Mouse (Mus musculus): ENCODE measurements around the gene Polr2b. TPM values are rescaled to one million over a fixed set of nuclear protein-coding genes. Genes with fewer than 3 reads are reported as not detected.

The Polr2b gene
- polyA plus RNA-seq, 1 experiment from 2014 or later = 65.1 TPM

DNA sequence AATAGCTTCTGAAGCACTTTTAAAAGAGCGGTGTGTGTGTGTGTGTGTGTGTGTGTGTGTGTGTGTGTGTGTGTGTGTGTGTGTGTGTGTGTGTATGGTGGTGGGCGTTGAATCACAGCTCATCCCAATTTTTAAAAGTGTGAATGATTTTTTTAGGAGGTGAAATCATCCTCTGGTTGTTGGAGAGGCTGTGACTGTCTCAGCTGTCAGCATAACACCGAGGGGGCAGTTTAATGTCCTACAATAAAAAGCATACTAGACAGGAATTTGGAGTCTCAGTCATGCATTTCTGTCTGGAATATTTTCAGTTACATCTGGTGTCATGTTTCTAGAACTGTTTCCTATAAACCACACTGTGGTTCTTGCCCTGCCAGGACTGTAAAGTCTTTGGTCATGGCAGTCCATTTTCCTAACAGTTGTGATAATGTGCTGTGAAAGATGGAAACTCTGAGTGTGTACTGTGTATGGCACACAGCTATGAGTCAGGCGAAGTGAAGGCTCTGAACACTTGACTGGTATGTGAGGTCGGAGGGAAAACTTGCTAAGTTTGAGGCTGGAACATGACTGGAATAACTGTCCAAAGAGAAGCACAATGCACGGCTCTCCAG, 8.5 kb upstream of the Polr2b start:
- no peaks in the 10 kb centered on the region for H3K27me3 ChIP-seq
- no peak for ATAC-seq (ENCODE audit: borderline replicate concordance, extremely low read depth, low FRiP score, low TSS enrichment)
- no peaks in the 10 kb centered on the region for H3K9me3 ChIP-seq
- H3K4me3 ChIP-seq = no peak overlapping the region
- WGBS = 84% methylated on average over 6 of the region's 6 CpGs
- H3K9ac ChIP-seq = no peak overlapping the region
- H3K4me1 ChIP-seq = no peaks in the 10 kb centered on the region
- peaks cover 47% of the 10 kb centered on the region for H3K36me3 ChIP-seq
- no peak overlapping the region for H3K27ac ChIP-seq
- H3K4me2 ChIP-seq = no peak overlapping the region

DNA sequence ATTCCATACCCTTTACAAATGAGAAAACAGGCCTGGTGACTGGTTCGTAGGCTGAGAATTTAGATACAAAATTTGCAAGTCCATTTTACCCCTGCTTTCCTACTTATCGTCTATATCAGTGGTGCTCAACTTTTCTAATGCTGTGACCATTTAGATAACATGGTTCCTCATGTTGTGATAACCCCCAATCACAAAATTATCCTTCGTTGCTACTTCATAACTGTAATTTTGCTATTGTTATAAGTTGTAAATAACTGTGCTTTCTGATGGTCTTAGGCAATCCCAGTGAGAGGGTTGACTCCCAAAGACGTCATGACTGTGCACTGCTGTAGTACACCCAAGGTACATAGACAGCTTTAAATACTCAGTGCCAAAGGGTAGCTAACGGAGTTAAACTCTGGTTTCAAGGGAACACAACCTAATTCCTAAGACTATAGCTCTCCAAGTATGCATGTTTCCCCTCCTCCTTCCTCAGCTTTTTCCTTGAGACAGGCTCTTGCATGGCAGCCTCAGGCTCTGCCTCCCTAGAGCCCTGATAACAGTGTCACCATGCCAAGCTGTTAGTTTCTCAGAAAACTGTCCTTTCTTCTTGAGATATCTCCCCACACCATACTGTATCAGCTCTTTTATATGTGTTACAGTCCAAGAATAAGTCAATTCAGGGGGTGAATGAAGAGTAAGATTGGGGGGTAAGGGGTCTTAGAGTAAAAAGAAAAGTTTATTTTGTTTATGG, 2.0 kb upstream of the Polr2b start:
- WGBS = 70% methylated on average over 5 of the region's 5 CpGs
- H3K9ac ChIP-seq = peak overlapping the region; percentile 73; the same call in 1 of the 2 replicates

DNA sequence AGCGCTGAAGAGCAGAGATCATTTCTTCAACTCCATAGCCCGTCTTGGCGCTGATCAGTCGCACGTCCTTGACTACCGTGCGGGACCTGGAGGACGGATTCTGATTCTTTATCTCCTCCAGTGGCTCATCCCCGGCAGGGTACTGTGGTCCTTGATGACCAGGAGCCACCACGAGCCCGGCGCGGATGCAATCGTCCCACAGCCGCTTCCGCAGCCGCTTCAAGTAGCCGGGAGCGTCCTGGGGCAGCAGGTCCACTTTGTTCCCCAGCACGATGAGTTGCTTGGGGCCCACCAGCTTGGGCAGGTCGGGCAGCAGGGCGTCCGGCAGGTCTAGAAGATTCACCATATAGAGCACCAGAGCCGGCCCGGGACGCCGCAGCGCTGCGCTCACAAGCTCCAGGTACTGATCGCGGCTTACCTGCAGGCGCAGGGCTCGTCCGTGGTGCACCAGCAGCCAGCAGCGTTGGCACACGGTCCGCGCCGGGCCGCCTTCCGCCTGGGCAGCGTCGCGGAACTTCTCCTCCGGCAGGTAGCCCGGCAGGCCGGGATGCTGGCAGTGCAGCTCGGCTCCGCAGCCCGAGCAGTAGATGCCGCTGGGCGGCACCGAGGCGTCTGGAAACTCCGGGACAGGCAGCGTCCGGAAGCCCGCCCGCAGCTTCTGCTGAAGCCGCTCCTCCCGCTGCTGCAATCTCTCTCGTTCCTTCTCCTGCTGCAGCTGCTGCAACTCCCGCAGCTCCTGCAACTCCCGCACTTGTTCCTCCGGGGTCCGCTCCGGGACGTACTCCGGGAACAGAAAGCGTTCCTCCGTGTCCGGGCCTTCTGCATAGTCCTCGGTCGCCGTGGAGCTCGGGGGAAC, 668 bp upstream of the Polr2b start:
- peak overlapping the region; percentile 73 for H3K9ac ChIP-seq
- H3K4me3 ChIP-seq = peak overlapping the region; percentile 67
- H3K36me3 ChIP-seq = peaks cover 29% of the 10 kb centered on the region
- peak; percentile 28 for ATAC-seq (ENCODE audit: borderline replicate concordance, extremely low read depth, low FRiP score, low TSS enrichment)
- peaks cover 26% of the 10 kb centered on the region for H3K4me1 ChIP-seq
- no peaks in the 10 kb centered on the region for H3K9me3 ChIP-seq
- H3K27ac ChIP-seq = no peak overlapping the region; the same call in 1 of the 2 replicates
- under 1% methylated on average over 75 of the region's 76 CpGs for WGBS
- H3K4me2 ChIP-seq = peak overlapping the region; percentile 91
- H3K27me3 ChIP-seq = no peaks in the 10 kb centered on the region

More for the DNA sequence above, 2.0 kb upstream of the Polr2b start:
- Histone ChIP-seq H3K36me3 (peaks cover 26% of the 10 kb centered on the region), H3K4me1 (peaks cover 26% of the 10 kb centered on the region), H3K4me3 (peak overlapping the region; percentile 67), H3K27me3 (no peaks in the 10 kb centered on the region), H3K9me3 (no peaks in the 10 kb centered on the region), H3K4me2 (peak overlapping the region; percentile 91), H3K27ac (no peak overlapping the region)
- ATAC-seq (ENCODE audit: borderline replicate concordance, extremely low read depth, low FRiP score, low TSS enrichment) = no peak

DNA sequence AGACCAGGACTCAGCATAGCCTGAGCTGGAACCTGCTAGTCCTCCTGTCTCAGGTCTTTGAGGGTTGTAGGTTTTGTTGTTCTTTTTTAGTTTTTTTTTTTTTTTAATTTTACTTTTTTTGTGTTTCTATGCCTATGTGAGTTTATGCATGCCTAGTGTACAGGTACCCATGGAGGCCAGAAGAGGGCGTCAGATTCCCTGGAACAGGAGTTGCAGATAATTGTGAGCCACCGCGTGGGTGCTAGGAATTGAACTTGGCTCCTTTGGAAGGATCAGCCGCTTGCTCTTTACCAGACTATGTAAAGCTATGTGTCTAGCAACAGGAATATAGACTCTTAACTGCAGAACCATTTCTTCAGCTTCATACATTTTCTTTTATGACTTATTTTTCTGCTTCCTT, 4.3 kb downstream of the Polr2b start:
- Histone ChIP-seq H3K36me3 (peaks cover 40% of the 10 kb centered on the region), H3K4me1 (peaks cover 11% of the 10 kb centered on the region; the same call in 1 of the 2 replicates), H3K9me3 (no peaks in the 10 kb centered on the region), H3K27ac (no peak overlapping the region), H3K4me2 (no peak overlapping the region), H3K27me3 (no peaks in the 10 kb centered on the region), H3K4me3 (no peak overlapping the region), H3K9ac (no peak overlapping the region)
- WGBS = 97% methylated on average over 4 of the region's 4 CpGs
- no peak for ATAC-seq (ENCODE audit: borderline replicate concordance, extremely low read depth, low FRiP score, low TSS enrichment)

DNA sequence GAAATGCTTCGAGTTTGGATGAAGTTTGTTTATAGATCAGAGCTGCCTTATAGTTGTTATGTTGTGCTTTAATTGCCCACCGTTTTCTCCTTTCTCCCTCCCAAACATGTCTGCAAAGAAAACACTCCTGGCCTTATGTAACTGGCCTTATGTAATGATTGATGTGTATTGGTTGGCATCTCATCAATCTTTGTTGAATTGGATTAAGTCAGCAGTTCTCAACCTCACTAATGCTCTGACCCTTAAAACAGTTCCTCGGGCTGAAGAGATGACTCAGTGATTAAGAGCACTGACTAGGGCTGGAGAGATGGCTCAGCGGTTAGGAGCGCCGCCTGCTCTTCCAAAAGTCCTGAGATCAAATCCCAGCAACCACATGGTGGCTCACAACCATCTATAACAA, 5.0 kb downstream of the Polr2b start:
- Histone ChIP-seq H3K9ac (no peak overlapping the region), H3K27ac (no peak overlapping the region), H3K9me3 (no peaks in the 10 kb centered on the region), H3K4me1 (peaks cover 11% of the 10 kb centered on the region; the same call in 1 of the 2 replicates), H3K4me3 (no peak overlapping the region), H3K27me3 (no peaks in the 10 kb centered on the region), H3K4me2 (no peak overlapping the region), H3K36me3 (peaks cover 43% of the 10 kb centered on the region)
- 79% methylated on average over 6 of the region's 6 CpGs for WGBS
- ATAC-seq (ENCODE audit: borderline replicate concordance, extremely low read depth, low FRiP score, low TSS enrichment) = no peak

DNA sequence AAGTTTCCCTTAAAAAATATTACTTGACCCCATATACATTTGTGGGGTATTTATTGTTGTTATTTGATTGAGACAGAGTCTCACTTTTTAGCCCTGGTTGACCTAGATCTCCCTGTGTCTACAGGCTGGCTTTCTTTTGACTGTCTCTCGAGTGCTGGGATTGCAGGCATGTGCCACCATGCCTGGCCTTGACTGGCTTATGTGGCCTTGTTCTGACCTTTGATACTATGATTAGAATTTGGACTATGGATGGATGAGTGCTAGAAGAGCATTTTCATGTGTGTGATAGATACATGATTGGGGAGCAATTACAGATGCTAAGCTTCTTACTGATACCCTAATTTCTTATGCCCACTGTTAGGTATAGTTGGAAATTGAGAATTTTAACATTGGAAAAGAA, 15.0 kb downstream of the Polr2b start:
- H3K36me3 ChIP-seq = peaks cover 89% of the 10 kb centered on the region
- H3K4me1 ChIP-seq = no peaks in the 10 kb centered on the region
- no peak overlapping the region for H3K27ac ChIP-seq
- H3K4me2 ChIP-seq = no peak overlapping the region
- H3K4me3 ChIP-seq = no peak overlapping the region
- WGBS = 75% methylated on average over 1 of the region's 1 CpGs
- ATAC-seq (ENCODE audit: borderline replicate concordance, extremely low read depth, low FRiP score, low TSS enrichment) = no peak
- no peak overlapping the region for H3K9ac ChIP-seq
- no peaks in the 10 kb centered on the region for H3K9me3 ChIP-seq
- H3K27me3 ChIP-seq = no peaks in the 10 kb centered on the region

DNA sequence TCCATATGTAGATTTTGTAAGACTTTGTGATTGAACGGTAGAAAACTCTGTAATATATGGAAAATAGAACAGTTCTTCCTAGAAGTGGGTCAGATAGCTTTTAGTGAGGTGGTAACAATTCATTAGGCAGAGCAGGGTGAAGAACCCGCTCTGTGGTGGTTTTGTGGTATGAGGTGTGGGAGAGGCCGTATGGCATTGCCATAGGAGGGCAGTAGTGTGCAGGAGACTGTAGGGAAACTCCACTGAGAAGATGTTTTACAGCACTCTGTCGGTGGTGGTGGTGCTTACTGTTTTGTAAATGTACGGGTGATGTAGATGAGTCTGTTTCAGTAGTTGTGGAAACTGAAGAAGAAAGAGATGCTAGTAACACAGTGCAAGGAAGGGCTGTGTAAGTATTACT, 20.2 kb downstream of the Polr2b start:
- Histone ChIP-seq H3K27me3 (no peaks in the 10 kb centered on the region), H3K27ac (no peak overlapping the region), H3K36me3 (peaks cover 82% of the 10 kb centered on the region), H3K4me1 (no peaks in the 10 kb centered on the region), H3K4me3 (no peak overlapping the region), H3K9me3 (no peaks in the 10 kb centered on the region), H3K4me2 (no peak overlapping the region), H3K9ac (no peak overlapping the region)
- no peak for ATAC-seq (ENCODE audit: borderline replicate concordance, extremely low read depth, low FRiP score, low TSS enrichment)
- 80% methylated on average over 5 of the region's 5 CpGs for WGBS

DNA sequence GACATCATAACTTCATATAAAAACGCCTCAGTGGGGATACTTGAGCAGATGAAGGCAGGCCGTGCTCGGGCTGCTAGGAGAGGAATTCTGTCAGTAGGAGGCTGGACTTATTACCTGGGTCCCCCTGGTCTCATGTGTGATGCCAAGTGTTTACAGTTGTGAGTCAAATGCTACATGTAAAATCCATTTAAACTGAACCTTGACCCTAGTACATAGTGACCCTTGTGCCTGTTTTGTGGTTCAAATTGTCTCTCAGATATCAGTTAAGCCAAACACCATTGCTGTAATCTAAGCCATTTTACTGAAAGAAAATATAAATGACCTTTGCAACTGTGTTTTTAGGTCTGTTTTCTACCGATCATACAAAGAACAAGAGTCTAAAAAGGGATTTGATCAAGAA, 30.1 kb downstream of the Polr2b start:
- H3K27me3 ChIP-seq = no peaks in the 10 kb centered on the region
- H3K9me3 ChIP-seq = no peaks in the 10 kb centered on the region
- no peaks in the 10 kb centered on the region for H3K4me1 ChIP-seq
- H3K4me3 ChIP-seq = no peak overlapping the region
- ATAC-seq (ENCODE audit: borderline replicate concordance, extremely low read depth, low FRiP score, low TSS enrichment) = no peak
- no peak overlapping the region for H3K27ac ChIP-seq
- no peak overlapping the region for H3K4me2 ChIP-seq
- 84% methylated on average over 4 of the region's 4 CpGs for WGBS
- H3K9ac ChIP-seq = no peak overlapping the region
- peaks cover 80% of the 10 kb centered on the region for H3K36me3 ChIP-seq

DNA sequence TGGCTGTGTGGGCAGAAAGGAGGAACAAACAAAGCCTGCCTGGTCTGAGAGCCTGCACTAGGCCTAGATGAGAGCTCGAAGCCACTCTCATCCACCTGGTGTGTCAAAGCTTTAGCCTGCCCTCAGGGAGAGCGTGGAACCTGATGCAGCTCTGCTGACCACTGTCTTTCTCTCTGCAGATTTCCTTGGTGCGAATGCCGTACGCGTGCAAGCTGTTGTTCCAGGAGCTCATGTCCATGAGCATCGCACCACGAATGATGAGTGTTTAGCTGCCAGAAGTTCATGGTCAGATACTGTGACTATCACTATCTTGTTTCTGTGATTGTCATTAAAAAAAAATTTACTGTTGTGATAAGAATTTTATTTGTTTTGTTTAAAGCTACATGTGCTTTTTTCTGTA, 39.0 kb downstream of the Polr2b start:
- H3K36me3 ChIP-seq = peaks cover 50% of the 10 kb centered on the region
- 92% methylated on average over 8 of the region's 8 CpGs for WGBS
- no peak for ATAC-seq (ENCODE audit: borderline replicate concordance, extremely low read depth, low FRiP score, low TSS enrichment)

DNA sequence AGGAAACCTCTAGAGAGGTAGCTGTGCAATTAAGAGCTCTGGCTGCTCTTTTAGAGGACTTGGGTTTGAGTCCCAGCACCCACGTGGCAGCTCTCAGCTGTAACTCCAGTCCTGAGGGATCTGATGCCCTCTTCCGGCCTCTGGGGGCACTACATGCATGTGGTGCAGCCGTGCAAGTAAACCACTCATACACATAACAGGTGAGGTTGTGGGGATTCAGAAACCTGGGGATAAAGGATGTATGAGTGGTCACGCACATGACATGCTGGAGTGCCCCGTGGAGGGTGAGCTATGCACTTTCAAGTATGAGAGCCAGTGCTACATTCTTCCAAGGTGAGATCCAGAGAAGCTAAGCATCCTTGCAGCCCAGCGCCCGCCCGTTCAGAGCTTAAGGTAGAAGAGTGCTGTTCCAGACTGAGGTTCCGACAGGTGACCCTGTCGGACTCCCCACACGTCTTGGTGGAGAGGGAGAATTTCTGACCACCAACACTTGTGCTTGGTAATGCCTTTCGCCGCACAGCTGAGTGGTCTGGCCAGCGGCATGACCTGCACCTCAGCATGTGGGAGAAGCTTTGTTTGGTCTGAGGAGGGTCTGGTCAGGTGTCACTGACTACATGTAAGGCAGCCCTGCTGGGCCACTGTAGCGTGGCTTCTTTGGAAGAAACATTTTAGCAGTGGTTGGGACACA, 40.2 kb downstream of the Polr2b start:
- peaks cover 5% of the 10 kb centered on the region for H3K4me1 ChIP-seq
- peaks cover 42% of the 10 kb centered on the region for H3K36me3 ChIP-seq
- H3K4me3 ChIP-seq = no peak overlapping the region
- no peak overlapping the region for H3K9ac ChIP-seq
- no peaks in the 10 kb centered on the region for H3K27me3 ChIP-seq
- H3K27ac ChIP-seq = no peak overlapping the region
- no peak overlapping the region for H3K4me2 ChIP-seq
- H3K9me3 ChIP-seq = no peaks in the 10 kb centered on the region
- WGBS = 91% methylated on average over 15 of the region's 15 CpGs
- ATAC-seq (ENCODE audit: borderline replicate concordance, extremely low read depth, low FRiP score, low TSS enrichment) = no peak

More for the DNA sequence above, 39.0 kb downstream of the Polr2b start:
- H3K9me3 ChIP-seq = no peaks in the 10 kb centered on the region
- no peaks in the 10 kb centered on the region for H3K27me3 ChIP-seq
- no peak overlapping the region for H3K9ac ChIP-seq
- H3K4me2 ChIP-seq = no peak overlapping the region
- no peak overlapping the region for H3K27ac ChIP-seq
- no peak overlapping the region for H3K4me3 ChIP-seq
- H3K4me1 ChIP-seq = no peaks in the 10 kb centered on the region

DNA sequence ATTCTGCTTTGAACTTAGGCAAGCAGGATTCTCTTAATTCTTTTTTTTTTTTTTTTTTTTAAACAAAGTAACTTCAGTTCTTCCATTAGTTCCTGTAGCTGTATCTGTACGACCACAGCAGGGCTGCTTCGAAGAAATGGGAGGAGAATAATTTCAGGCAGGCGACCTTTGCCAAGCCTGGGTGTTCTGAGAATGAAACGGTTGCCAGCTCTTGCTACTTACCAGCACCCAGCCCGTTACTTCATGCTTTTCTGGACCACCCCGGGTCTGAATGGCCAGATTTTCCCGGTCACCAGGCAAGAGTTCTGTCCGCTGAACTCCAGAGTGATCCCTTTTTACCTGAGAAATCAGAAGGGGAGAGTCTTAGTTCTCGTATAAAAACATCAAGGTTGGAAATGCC, 41.7 kb downstream of the Polr2b start:
- H3K4me1 ChIP-seq = peaks cover 18% of the 10 kb centered on the region
- no peaks in the 10 kb centered on the region for H3K27me3 ChIP-seq
- no peak overlapping the region for H3K27ac ChIP-seq
- no peak overlapping the region for H3K4me2 ChIP-seq
- ATAC-seq (ENCODE audit: borderline replicate concordance, extremely low read depth, low FRiP score, low TSS enrichment) = no peak
- WGBS = 67% methylated on average over 9 of the region's 9 CpGs
- peaks cover 28% of the 10 kb centered on the region for H3K36me3 ChIP-seq
- no peak overlapping the region for H3K4me3 ChIP-seq
- no peaks in the 10 kb centered on the region for H3K9me3 ChIP-seq
- H3K9ac ChIP-seq = no peak overlapping the region

All from lung, embryonic 15.5 days (tissue).